Mouse (Mus musculus) bone marrow macrophage, adult 2 months (primary cell): ENCODE measurements at regions not wholly inside any gene's neighbourhood (a gene's known extent, or its start where the extent isn't known, plus 50 kb on each side); places are given as distances from the start of the nearest gene placed in this dataset.

Experiments
- H3K27ac ChIP-seq: 2 replicates; pipeline ENCODE4 v1.5.1; 2012; ENCODE audit warnings: low read depth, low read length; ENCODE audit not compliant: insufficient read depth
- H3K4me1 ChIP-seq: 2 replicates; pipeline ENCODE4 v1.6.1; 2012; ENCODE audit warnings: low read length; ENCODE audit not compliant: control insufficient read depth, insufficient read depth
- H3K4me3 ChIP-seq: 2 replicates; pipeline ENCODE4 v1.5.1; 2012; ENCODE audit warnings: mild to moderate bottlenecking, low read length, moderate library complexity; ENCODE audit not compliant: insufficient read depth
- CTCF ChIP-seq: IDR thresholded peaks from 2 replicates; pipeline ENCODE4 v1.5.1; 2012; ENCODE audit warnings: low read depth, mild to moderate bottlenecking, low read length, moderate library complexity
- POLR2A ChIP-seq: IDR thresholded peaks from 2 replicates; pipeline ENCODE4 v1.6.1; 2012; ENCODE audit warnings: mild to moderate bottlenecking, low read depth, low read length, borderline replicate concordance

DNA sequence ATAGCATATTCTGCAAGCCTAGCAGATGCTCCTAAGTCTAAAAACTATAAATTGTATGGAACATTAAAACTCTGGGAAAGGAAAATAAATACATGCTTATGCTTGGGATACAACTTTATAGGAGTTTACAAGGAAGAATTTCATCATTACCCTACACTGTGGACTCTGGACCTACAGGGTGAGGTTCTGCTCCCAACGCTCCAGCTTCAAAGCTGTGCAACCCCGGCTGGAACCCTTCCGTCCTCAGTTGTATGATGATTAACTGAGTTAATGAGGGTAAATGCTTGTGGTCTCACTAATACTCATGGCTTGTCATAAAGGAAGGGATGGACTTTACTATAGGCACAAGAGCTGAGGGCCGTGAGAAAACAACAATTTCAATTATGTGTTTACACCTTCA lies 76.6 kb upstream of the Cited2 start:
- TF ChIP-seq CTCF (no peak), POLR2A (no peak)
- H3K27ac ChIP-seq = no peak overlapping the region
- no peaks in the 10 kb centered on the region for H3K4me1 ChIP-seq
- no peak overlapping the region for H3K4me3 ChIP-seq

DNA sequence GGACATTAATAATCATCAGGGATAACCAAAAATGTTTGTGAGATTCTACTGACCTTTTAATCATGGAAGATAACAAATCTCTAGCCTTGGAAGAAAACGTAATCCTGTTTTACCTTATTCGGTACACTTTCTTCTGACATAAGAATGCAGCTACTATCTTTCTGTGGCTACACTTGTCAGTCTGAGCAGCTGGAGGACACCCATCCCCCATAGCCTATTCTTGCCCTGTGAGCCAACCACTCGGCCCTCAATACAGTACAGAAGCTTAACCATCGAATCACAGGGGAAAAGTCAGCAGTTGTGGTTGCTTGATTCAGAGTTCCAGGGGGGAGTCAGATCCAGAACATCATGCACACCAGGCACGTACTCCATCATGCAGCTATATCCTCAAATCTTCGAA lies 74.9 kb upstream of the Cited2 start:
- peaks cover 4% of the 10 kb centered on the region for H3K4me1 ChIP-seq
- no peak overlapping the region for H3K4me3 ChIP-seq
- TF ChIP-seq CTCF (no peak), POLR2A (no peak)
- H3K27ac ChIP-seq = no peak overlapping the region

DNA sequence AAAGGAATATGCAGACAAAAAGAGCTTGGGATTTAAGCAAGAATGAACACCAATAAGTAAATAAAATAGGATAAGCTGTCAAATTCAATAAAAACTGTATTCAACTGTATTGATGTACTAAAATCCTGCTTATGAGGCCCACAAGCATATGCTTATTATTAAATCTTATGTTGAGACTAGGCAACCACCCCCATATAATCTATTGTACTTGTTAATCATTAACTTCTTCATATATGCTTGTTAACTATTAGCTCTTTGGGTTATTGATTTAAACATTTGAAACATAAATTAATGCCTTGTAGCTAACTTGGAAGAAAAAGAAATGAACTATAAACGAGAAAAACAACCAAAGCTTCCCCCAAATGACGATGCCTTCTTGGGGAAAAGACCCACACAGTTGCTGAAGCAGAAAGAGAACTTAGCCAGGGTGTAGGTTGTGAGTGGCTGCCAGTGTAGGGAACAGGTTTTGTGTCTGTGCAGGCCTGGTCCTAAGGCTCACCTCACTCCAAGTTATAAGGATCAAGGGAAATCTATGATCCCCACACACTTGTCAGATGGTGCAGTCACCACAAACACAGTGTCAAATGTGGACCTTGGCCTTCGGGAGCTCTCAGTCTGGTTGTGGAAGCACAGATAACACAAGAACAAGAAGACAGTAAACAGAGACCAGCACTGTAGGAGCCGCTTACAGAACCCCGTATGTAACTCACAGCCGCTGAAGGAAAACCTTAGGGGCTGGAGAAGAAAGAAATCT lies 71.8 kb upstream of the Cited2 start:
- H3K4me1 ChIP-seq = peaks cover 27% of the 10 kb centered on the region
- H3K4me3 ChIP-seq = no peak overlapping the region
- TF ChIP-seq CTCF = no peak
- no peak for TF ChIP-seq POLR2A
- no peak overlapping the region for H3K27ac ChIP-seq

DNA sequence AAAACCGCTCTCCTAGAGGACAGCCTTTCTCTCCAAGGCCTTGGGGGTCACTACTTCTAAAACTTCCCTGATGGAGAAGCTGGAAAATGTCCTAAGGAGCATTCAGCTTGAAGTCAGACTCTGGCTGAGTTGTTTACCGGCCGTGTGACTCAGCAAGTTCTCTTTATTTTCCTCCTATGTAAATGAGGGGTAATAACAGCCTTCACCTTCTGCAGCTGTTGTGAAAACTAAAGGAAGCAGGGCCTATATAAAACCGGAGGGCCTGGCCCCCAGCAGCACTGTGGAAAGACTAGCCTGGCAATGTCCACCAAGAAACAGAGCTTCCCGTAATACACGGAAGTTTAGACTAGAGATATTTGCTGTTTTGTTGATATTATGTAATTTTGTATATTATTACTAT lies 69.7 kb upstream of the Cited2 start:
- Histone ChIP-seq H3K4me1 (peaks cover 38% of the 10 kb centered on the region), H3K27ac (peak overlapping the region; percentile 21)
- TF ChIP-seq CTCF = no peak
- TF ChIP-seq POLR2A = no peak

DNA sequence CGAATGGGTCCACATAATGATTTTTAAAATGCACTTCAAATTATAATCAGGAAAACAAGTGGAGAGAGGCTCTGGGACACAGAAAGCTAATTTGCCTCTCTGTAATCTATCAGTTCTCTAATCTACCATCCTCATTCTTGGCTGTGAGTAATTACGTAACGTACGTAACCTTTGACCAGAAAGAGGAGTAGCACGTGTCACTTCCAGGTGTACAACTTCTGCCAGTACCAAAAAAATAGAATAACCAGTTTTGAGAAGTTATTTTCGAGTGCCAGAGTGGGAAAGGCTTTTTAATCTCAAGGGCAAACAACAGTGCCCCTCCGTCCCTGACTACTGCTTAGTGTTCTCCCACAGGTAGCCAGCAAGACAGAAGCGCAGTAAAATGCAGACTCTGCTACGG lies 69.2 kb upstream of the Cited2 start:
- no peak overlapping the region for H3K4me3 ChIP-seq
- TF ChIP-seq POLR2A (no peak), CTCF (no peak)
- H3K27ac ChIP-seq = no peak overlapping the region
- peaks cover 38% of the 10 kb centered on the region for H3K4me1 ChIP-seq

More for the DNA sequence above, 69.7 kb upstream of the Cited2 start:
- no peak overlapping the region for H3K4me3 ChIP-seq

DNA sequence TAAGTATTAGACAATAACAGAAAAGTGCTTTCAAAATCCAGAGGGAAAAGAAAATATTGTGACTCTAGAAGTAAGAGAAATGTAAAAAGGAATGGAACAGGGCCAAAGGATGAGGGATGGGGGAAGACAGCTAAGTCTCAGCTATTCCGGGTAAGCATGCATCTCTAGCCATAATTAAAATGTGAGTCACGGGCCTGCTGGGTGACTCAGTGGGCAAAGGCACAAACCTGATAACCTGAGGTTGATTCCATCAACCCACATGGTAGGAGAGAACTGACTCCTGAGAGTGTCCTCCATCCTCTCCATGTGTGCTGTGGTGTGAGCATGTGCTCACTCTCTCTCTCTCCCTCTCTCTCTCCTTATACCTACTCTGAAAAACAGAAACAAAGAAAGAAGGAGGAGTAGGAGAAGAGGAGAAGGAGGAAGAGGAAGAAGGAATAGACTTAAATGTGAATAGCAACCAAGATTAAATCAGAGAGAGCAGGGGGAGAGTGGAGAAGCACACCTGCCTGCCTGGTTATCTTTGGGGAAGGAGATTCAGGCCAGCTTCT lies 68.6 kb upstream of the Cited2 start:
- Histone ChIP-seq H3K4me1 (peaks cover 38% of the 10 kb centered on the region), H3K4me3 (no peak overlapping the region), H3K27ac (no peak overlapping the region)
- TF ChIP-seq CTCF = no peak

DNA sequence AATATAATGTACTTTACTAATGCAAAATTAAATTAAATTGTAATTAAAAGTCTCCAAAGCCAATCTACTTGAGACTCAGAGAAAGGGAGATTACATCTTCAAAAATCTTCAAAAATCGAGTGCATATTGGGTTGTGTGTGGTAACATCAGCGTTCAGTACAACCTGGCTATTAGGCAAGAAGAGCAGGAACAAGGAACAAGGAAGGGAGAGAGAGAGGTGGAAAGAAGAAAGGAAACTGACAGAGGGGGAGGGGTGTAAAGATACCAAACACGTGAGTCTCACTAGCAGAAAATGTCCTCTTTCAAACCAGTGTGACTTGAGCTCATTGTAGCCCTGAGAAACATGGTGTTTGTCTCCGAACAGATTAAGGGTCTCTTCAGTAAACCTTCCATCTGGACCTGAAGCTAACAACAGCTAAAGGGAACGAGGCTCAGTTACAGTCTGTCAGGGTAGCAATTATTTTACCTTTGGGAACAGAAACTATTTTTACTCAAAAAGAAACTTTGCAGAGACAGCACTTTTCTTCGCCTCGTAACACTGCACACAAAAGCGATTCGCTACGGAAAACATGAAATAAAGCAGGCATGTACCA lies 67.5 kb upstream of the Cited2 start:
- TF ChIP-seq CTCF (no peak), POLR2A (no peak)
- Histone ChIP-seq H3K4me3 (no peak overlapping the region), H3K27ac (peak overlapping the region; percentile 31; the same call in 1 of the 2 replicates), H3K4me1 (peaks cover 49% of the 10 kb centered on the region)

DNA sequence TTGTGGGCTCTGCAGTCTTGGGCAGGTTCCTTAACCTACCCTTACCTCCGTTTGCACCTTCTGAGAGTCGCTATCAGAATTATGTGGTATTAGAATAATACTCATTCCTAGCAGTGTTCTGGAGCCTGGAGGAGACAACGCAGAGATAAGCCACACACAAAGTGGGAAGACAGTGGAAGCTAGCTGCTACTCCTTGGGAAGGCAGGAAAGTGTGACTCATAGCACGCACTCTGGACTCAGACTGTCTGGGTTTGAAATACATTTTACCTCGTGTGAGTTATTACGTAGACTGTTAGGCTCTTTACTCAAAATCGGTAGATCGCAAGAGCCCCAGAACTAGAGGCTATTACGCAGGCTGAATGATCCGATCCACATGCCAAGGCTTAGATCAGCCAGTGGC lies 66.7 kb upstream of the Cited2 start:
- no peak overlapping the region for H3K27ac ChIP-seq

DNA sequence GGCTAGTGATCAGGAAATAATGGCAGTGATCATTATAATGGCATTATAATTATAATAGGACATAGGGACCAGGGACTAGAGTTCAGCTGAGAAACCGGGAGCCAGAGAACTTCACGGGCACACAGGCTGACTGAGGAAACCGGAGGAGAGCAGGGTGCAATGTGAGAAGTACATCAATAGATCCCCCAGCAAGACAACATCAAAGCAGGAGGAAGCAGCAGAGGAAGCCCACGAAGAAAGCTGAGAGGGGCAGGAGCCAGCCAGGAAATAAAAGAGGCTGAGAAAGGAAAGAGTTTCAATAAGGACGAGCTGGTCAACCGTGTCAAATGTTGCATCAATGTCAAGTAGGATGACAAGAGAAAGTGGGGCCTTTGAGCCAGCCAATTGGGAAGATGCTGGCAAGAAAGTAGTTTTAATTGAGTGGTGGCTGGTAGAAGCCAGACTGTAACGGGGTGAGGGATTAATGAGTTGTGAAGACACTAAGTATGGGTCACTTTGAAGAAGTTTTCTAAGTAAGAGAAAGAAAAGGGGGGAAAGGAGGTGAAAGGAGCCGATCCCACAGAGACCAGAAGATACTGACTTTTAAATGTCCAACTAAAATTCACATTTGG lies 66.0 kb upstream of the Cited2 start:
- TF ChIP-seq POLR2A (no peak), CTCF (no peak)
- Histone ChIP-seq H3K4me3 (no peak overlapping the region), H3K4me1 (peaks cover 61% of the 10 kb centered on the region), H3K27ac (no peak overlapping the region)

More for the DNA sequence above, 66.7 kb upstream of the Cited2 start:
- TF ChIP-seq POLR2A = no peak
- TF ChIP-seq CTCF = no peak
- Histone ChIP-seq H3K4me1 (peaks cover 54% of the 10 kb centered on the region), H3K4me3 (no peak overlapping the region)

DNA sequence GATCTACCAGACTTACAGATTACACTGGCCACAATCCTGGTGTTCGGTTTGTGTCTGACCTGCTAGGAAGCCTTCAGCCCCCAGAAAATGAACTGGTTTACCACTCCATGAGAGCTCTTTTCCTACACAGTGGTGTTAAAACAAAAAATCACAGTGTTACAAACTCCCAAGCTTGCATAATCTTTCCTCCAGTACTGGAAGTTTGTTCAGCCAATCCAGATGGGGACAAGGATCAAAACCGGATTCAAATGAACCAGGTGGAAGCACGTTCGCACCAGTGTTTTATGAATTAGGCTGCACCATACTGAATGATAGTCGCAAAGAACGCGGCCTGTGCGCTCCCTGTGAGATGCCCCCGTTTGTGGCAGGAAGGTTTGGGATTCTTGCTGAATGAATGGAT lies 63.4 kb upstream of the Cited2 start:
- H3K4me3 ChIP-seq = no peak overlapping the region
- no peak overlapping the region for H3K27ac ChIP-seq
- TF ChIP-seq CTCF = no peak
- TF ChIP-seq POLR2A = no peak
- peaks cover 45% of the 10 kb centered on the region for H3K4me1 ChIP-seq
